Mouse (Mus musculus) lung, embryonic 15.5 days (tissue): ENCODE measurements at regions not wholly inside any gene's neighbourhood (a gene's known extent, or its start where the extent isn't known, plus 50 kb on each side); places are given as distances from the start of the nearest gene placed in this dataset.

ENCODE experiments used
- ATAC-seq: fragments of 200-750 bp; cut with Nextera tagmentation; 2 replicates; pipeline ENCODE4 v1.8.0; 2017; ENCODE audit warnings: moderate number of reproducible peaks, borderline replicate concordance; ENCODE audit not compliant: low FRiP score, low TSS enrichment; ENCODE audit errors: extremely low read depth
- H3K27ac ChIP-seq: fragments of 300-500 bp; sonication (generic); 2 replicates; pipeline ENCODE4 v1.5.1; 2015; ENCODE audit warnings: moderate library complexity, mild to moderate bottlenecking, inconsistent platforms
- H3K27me3 ChIP-seq: fragments of 300-500 bp; sonication (generic); 2 replicates; pipeline ENCODE4 v1.6.1; 2015; ENCODE audit warnings: inconsistent platforms
- H3K36me3 ChIP-seq: fragments of 300-500 bp; sonication (generic); 2 replicates; pipeline ENCODE4 v1.6.1; 2015; ENCODE audit warnings: inconsistent platforms
- H3K4me1 ChIP-seq: fragments of 300-500 bp; sonication (generic); 2 replicates; pipeline ENCODE4 v1.6.1; 2015; ENCODE audit warnings: inconsistent platforms
- H3K4me2 ChIP-seq: fragments of 300-500 bp; sonication (generic); 2 replicates; pipeline ENCODE4 v1.6.1; 2015; ENCODE audit warnings: inconsistent platforms, mild to moderate bottlenecking, moderate library complexity
- H3K4me3 ChIP-seq: fragments of 300-500 bp; sonication (generic); 2 replicates; pipeline ENCODE4 v1.5.1; 2015; ENCODE audit warnings: mild to moderate bottlenecking, inconsistent platforms
- H3K9ac ChIP-seq: fragments of 300-500 bp; sonication (generic); 2 replicates; pipeline ENCODE4 v1.6.1; 2015; ENCODE audit warnings: inconsistent platforms
- H3K9me3 ChIP-seq: fragments of 300-500 bp; sonication (generic); 2 replicates; pipeline ENCODE4 v1.6.1; 2016; ENCODE audit warnings: inconsistent platforms
- WGBS: fragments of 180-500 bp; shearing (Covaris S2); methylation state at CpG from one replicate; pipeline ENCODE4 v1.1.7; 2015; 5-methylcytosine and 5-hydroxymethylcytosine counted together

DNA sequence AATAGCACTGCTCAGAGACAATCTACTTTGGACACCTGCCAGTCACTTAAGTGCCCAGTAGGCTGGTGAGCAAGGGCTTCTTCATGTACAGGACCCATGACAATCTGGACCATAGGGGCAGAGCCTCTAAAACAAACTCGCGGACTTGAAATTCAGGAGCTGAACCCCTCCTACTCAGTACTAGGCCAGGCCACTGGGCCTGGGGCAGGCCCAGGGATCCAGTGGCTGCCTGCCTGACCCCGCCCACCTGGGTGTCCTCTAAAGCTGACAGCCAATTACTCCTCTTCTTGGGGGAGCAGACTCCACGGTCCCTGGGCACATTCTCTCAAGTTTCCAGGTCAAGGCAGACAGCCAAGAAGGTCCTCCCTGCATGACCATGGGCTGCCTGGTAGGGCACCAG lies 78.3 kb upstream of the A730046J19Rik start:
- Histone ChIP-seq H3K4me2 (no peak overlapping the region), H3K9ac (no peak overlapping the region), H3K4me3 (no peak overlapping the region), H3K27ac (no peak overlapping the region), H3K9me3 (no peaks in the 10 kb centered on the region), H3K36me3 (no peaks in the 10 kb centered on the region), H3K27me3 (no peaks in the 10 kb centered on the region), H3K4me1 (no peaks in the 10 kb centered on the region)
- 0 out of 2 replicates have a peak, but pooled peaks have one; percentile 19 for ATAC-seq
- WGBS = 55% methylated on average over 4 of the region's 4 CpGs

DNA sequence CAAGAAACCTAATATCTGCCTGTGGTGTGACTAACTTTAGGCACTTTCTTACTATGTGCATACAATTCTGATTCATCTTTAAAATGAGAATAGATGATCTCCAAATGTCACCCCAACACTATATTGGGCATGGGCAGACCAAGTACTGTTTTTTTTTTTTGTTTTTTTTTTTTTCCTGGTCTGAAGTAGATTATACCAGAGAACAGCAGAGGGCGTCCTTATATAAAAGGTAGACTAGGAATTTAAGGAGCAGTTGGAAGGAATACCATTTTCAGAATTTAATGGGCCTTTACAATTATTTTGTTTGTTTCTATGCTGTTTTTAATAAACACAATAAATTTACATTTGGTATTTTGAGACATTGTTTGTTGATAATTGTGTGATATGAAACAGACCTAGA lies 72.3 kb upstream of the A730046J19Rik start:
- H3K4me2 ChIP-seq = no peak overlapping the region
- no peak overlapping the region for H3K27ac ChIP-seq
- no peaks in the 10 kb centered on the region for H3K9me3 ChIP-seq
- H3K4me3 ChIP-seq = no peak overlapping the region
- H3K9ac ChIP-seq = no peak overlapping the region
- H3K36me3 ChIP-seq = no peaks in the 10 kb centered on the region
- no peaks in the 10 kb centered on the region for H3K27me3 ChIP-seq
- WGBS = 12% methylated on average over 1 of the region's 1 CpGs
- H3K4me1 ChIP-seq = no peaks in the 10 kb centered on the region
- no peak for ATAC-seq

DNA sequence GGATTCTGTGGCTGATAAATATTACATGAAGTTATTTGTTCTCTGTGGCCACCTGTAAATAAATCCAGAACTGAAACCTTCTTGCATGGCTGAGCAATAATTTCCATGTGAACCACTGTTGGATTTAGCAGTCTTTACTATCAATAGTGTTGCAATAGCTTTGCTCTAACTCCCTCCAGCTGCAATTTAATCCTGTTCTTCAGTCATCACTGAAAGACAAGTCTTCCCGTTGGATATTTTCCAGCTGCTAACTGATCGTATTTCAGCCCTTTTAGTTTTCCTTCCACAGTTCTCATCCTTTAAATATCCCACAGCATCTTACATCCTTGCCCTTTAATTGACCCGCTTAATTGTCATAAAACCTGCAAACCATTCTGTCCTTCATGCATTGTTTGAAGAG lies 55.3 kb upstream of the A730046J19Rik start:
- H3K4me3 ChIP-seq = no peak overlapping the region
- no peak overlapping the region for H3K27ac ChIP-seq
- no peaks in the 10 kb centered on the region for H3K4me1 ChIP-seq
- no peaks in the 10 kb centered on the region for H3K36me3 ChIP-seq
- H3K9ac ChIP-seq = no peak overlapping the region
- no peaks in the 10 kb centered on the region for H3K27me3 ChIP-seq
- WGBS = 53% methylated on average over 3 of the region's 3 CpGs
- H3K4me2 ChIP-seq = no peak overlapping the region
- H3K9me3 ChIP-seq = no peaks in the 10 kb centered on the region
- ATAC-seq = no peak
